Mouse (Mus musculus) forebrain, embryonic 12.5 days (tissue): Measurements from ENCODE around the gene Otog. TPM values are rescaled to one million over a fixed set of nuclear protein-coding genes. Genes with fewer than 3 reads are reported as not detected.

Experiments
- ATAC-seq: fragments of 200-750 bp; cut with Nextera tagmentation; 2 replicates; pipeline ENCODE4 v1.8.0; 2017; ENCODE audit warnings: moderate TSS enrichment; ENCODE audit not compliant: low FRiP score
- H3K27ac ChIP-seq: fragments of 300-500 bp; sonication (generic); 2 replicates; pipeline ENCODE4 v1.5.1; 2016; ENCODE audit warnings: mild to moderate bottlenecking
- H3K27me3 ChIP-seq: fragments of 300-500 bp; sonication (generic); 2 replicates; pipeline ENCODE4 v1.6.1; 2016; ENCODE audit warnings: mild to moderate bottlenecking
- H3K36me3 ChIP-seq: fragments of 300-500 bp; sonication (generic); replicated peaks from 2 replicates; pipeline ENCODE4 v1.6.1; 2016; ENCODE audit warnings: mild to moderate bottlenecking
- H3K4me1 ChIP-seq: fragments of 300-500 bp; sonication (generic); 2 replicates; pipeline ENCODE4 v1.6.1; 2016
- H3K4me2 ChIP-seq: fragments of 300-500 bp; sonication (generic); 2 replicates; pipeline ENCODE4 v1.6.1; 2016; ENCODE audit warnings: mild to moderate bottlenecking, moderate library complexity
- H3K4me3 ChIP-seq: fragments of 300-500 bp; sonication (generic); replicated peaks from 2 replicates; pipeline ENCODE4 v1.5.1; 2016; ENCODE audit warnings: mild to moderate bottlenecking
- H3K9ac ChIP-seq: fragments of 300-500 bp; sonication (generic); 2 replicates; pipeline ENCODE4 v1.6.1; 2016; ENCODE audit warnings: mild to moderate bottlenecking
- H3K9me3 ChIP-seq: fragments of 300-500 bp; sonication (generic); 2 replicates; pipeline ENCODE4 v1.6.1; 2016
- WGBS: fragments of 180-500 bp; shearing (Covaris S2); methylation state at CpG from one replicate; pipeline ENCODE4 v1.1.7; 2016; 5-methylcytosine and 5-hydroxymethylcytosine counted together
- polyA plus RNA-seq: library from polyadenylated mRNA; unstranded; fragments of >200 nt; fragmentation: Nextera tagmentation; extraction: Ambion mirVana; gene quantifications from 2 replicates; pipeline ENCODE4 v1.2.1, GENCODE M21; 2016

The Otog gene
- polyA plus RNA-seq, 1 experiment from 2014 or later: not detected

- H3K4me3 ChIP-seq: no peak overlapping the region
- H3K36me3 ChIP-seq: no peaks in the 10 kb centered on the region
- H3K4me1 ChIP-seq: no peaks in the 10 kb centered on the region
- no peak overlapping the region for H3K9ac ChIP-seq
- no peak for ATAC-seq
- no peak overlapping the region for H3K27ac ChIP-seq
- no peaks in the 10 kb centered on the region for H3K9me3 ChIP-seq
- H3K4me2 ChIP-seq: no peak overlapping the region
- 90% methylated on average over 12 of the region's 12 CpGs for WGBS
- H3K27me3 ChIP-seq: peaks cover 22% of the 10 kb centered on the region; the same call in 1 of the 2 replicates
These were observed 44.5 kb downstream of the Otog start for GRCm38 (mm10) chr7:46285161-46285839.

DNA sequence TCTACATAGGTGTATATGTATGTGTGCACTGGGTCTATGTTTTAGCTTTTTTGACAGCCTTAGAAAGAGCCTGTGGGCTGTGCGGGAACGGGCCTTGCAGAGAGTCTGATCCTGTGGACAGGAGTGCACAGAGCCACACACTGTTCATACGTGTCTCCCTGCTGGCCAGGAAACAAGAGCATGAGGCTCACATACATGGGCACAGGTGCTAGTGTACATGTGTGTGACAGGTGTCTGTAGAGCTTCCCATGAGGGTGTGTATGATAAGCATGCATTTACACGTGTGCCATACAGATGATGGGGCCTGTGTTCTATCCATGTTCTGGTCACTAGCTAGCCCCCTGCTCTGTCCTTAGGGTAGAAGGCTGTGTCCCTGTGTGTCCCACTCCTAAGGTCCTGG is 45.6 kb downstream of the Otog start:
- no peak for ATAC-seq
- Histone ChIP-seq H3K9me3 (no peaks in the 10 kb centered on the region), H3K9ac (no peak overlapping the region), H3K4me2 (no peak overlapping the region), H3K4me1 (no peaks in the 10 kb centered on the region), H3K27me3 (peaks cover 18% of the 10 kb centered on the region; the same call in 1 of the 2 replicates), H3K4me3 (no peak overlapping the region), H3K36me3 (no peaks in the 10 kb centered on the region), H3K27ac (no peak overlapping the region)
- 87% methylated on average over 4 of the region's 4 CpGs for WGBS

DNA sequence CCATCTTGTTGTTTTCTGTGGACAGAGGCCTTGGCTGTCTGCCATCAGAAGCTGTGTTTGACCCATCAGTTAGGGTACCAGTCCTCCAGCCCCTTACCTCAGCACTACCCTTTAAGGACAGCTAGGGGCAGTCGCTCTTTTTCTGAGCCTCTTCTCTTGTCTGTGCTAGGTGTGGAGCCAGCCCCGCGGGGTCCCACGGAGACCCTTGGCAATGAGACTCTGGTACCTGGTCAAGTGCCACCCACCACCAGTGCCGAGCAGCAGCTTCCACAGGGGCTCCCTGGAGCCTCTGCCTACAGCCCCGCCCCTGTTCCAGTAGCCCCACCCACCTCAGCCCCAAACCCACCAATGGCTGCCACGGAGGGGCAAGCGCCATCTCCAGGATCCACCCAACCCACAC is 46.3 kb downstream of the Otog start:
- Histone ChIP-seq H3K4me1 (no peaks in the 10 kb centered on the region), H3K4me2 (no peak overlapping the region), H3K27me3 (peaks cover 18% of the 10 kb centered on the region; the same call in 1 of the 2 replicates), H3K9me3 (no peaks in the 10 kb centered on the region), H3K9ac (no peak overlapping the region), H3K4me3 (no peak overlapping the region), H3K27ac (no peak overlapping the region), H3K36me3 (no peaks in the 10 kb centered on the region)
- 39% methylated on average over 8 of the region's 8 CpGs for WGBS
- no peak for ATAC-seq

- Histone ChIP-seq H3K4me2 (no peak overlapping the region), H3K27ac (0 out of 2 replicates have a peak overlapping the region, but pooled peaks have one; percentile 38), H3K9me3 (no peaks in the 10 kb centered on the region), H3K4me3 (no peak overlapping the region), H3K4me1 (peaks cover 9% of the 10 kb centered on the region), H3K27me3 (no peaks in the 10 kb centered on the region), H3K36me3 (no peaks in the 10 kb centered on the region), H3K9ac (no peak overlapping the region)
- 27% methylated on average over 6 of the region's 6 CpGs for WGBS
- ATAC-seq: no peak
These were observed 55.5 kb downstream of the Otog start for GRCm38 (mm10) chr7:46296330-46296729.

GRCm38 (mm10) chr7:46301031-46301632 is 60.3 kb downstream of the Otog start:
- 87% methylated on average over 12 of the region's 12 CpGs for WGBS
- Histone ChIP-seq H3K9ac (no peak overlapping the region), H3K36me3 (no peaks in the 10 kb centered on the region), H3K4me3 (no peak overlapping the region), H3K27ac (no peak overlapping the region), H3K4me1 (peaks cover 6% of the 10 kb centered on the region), H3K27me3 (no peaks in the 10 kb centered on the region), H3K4me2 (no peak overlapping the region), H3K9me3 (no peaks in the 10 kb centered on the region)
- no peak for ATAC-seq

DNA sequence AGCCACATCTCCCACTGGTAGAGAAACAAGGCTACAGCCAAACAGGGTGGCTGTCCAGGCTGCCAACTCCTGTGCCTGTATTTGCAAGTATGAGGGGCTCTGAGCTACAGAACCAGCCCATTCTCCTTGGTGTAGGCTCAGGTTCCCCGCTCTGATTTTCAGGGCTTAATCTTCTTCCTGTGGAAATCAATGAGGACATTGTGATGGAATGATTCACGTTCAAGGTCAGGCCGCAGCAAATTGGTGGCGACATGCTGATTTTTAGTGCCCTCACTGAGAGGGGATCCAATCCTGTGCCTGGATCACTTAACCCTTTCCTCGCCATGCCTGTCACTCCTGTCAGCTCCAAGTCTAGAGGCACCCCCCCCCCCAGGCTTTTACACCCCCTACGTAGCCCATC is 72.7 kb downstream of the Otog start:
- 31% methylated on average over 6 of the region's 6 CpGs for WGBS
- Histone ChIP-seq H3K4me3 (no peak overlapping the region), H3K27ac (no peak overlapping the region), H3K4me1 (peaks cover 11% of the 10 kb centered on the region), H3K9me3 (no peaks in the 10 kb centered on the region), H3K4me2 (no peak overlapping the region), H3K36me3 (no peaks in the 10 kb centered on the region), H3K27me3 (no peaks in the 10 kb centered on the region), H3K9ac (no peak overlapping the region)
- no peak for ATAC-seq

GRCm38 (mm10) chr7:46314220-46315009 is 73.6 kb downstream of the Otog start:
- Histone ChIP-seq H3K27me3 (no peaks in the 10 kb centered on the region), H3K9me3 (no peaks in the 10 kb centered on the region), H3K36me3 (no peaks in the 10 kb centered on the region), H3K4me2 (no peak overlapping the region), H3K4me3 (no peak overlapping the region), H3K9ac (no peak overlapping the region), H3K4me1 (peaks cover 11% of the 10 kb centered on the region), H3K27ac (no peak overlapping the region)
- WGBS: 33% methylated on average over 3 of the region's 6 CpGs
- ATAC-seq: no peak

DNA sequence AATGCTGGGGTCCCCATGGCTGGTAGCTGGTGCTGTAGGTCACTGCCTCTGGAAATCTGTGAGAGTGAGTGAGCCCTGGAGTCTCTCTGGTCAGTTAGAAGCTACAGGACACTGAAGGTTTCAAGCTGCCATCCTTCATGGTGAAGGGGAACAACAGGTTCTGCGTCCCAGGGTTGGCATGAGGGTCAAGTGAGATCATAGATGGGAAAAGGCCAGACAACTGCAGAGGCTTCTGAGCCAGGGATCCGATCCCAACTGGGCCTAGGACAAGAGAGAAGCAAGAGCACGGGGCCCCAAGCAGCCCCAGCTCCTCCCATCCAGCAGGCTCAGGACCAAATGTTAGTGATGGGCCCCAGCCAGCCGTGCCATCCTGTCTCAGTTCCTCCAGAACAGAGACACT is 74.9 kb downstream of the Otog start:
- H3K4me3 ChIP-seq: no peak overlapping the region
- no peaks in the 10 kb centered on the region for H3K9me3 ChIP-seq
- H3K27me3 ChIP-seq: no peaks in the 10 kb centered on the region
- no peak overlapping the region for H3K4me2 ChIP-seq
- H3K4me1 ChIP-seq: peaks cover 11% of the 10 kb centered on the region
- WGBS: 74% methylated on average over 4 of the region's 4 CpGs
- H3K36me3 ChIP-seq: no peaks in the 10 kb centered on the region
- H3K27ac ChIP-seq: no peak overlapping the region
- no peak for ATAC-seq
- H3K9ac ChIP-seq: no peak overlapping the region

DNA sequence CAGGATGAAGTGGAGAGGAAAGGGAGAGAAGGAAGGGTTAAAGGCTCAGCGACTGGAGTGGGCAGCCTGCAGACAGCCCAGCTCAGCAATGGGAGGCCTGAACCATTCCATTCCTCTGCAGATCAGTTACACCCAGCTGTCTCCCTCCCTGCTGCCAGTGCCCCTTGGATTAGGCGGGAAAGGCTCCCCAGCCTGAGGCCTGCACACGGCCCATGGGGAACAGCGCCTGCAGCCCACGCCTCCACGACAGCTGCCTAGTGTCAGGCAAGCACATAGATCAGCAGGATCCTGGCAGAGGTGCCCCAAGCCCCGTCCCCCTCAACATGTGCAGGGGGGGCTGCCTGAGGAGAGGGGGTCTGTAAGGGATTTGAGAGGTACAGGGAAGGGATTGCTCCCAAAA is 76.2 kb downstream of the Otog start:
- H3K9me3 ChIP-seq: no peaks in the 10 kb centered on the region
- no peak overlapping the region for H3K4me2 ChIP-seq
- no peaks in the 10 kb centered on the region for H3K36me3 ChIP-seq
- no peak overlapping the region for H3K4me3 ChIP-seq
- no peak overlapping the region for H3K27ac ChIP-seq
- no peaks in the 10 kb centered on the region for H3K27me3 ChIP-seq
- ATAC-seq: no peak
- 34% methylated on average over 7 of the region's 7 CpGs for WGBS
- peaks cover 11% of the 10 kb centered on the region for H3K4me1 ChIP-seq
- no peak overlapping the region for H3K9ac ChIP-seq

- 0 out of 2 replicates have a peak, but pooled peaks cover 1% of the 10 kb centered on the region for H3K27me3 ChIP-seq
- no peaks in the 10 kb centered on the region for H3K9me3 ChIP-seq
- no peak overlapping the region for H3K4me3 ChIP-seq
- no peak overlapping the region for H3K9ac ChIP-seq
- no peaks in the 10 kb centered on the region for H3K36me3 ChIP-seq
- 87% methylated on average over 3 of the region's 3 CpGs for WGBS
- peaks cover 7% of the 10 kb centered on the region for H3K4me1 ChIP-seq
- no peak for ATAC-seq
- no peak overlapping the region for H3K27ac ChIP-seq
- H3K4me2 ChIP-seq: no peak overlapping the region
These were observed 80.5 kb downstream of the Otog start for GRCm38 (mm10) chr7:46321242-46321641.

DNA sequence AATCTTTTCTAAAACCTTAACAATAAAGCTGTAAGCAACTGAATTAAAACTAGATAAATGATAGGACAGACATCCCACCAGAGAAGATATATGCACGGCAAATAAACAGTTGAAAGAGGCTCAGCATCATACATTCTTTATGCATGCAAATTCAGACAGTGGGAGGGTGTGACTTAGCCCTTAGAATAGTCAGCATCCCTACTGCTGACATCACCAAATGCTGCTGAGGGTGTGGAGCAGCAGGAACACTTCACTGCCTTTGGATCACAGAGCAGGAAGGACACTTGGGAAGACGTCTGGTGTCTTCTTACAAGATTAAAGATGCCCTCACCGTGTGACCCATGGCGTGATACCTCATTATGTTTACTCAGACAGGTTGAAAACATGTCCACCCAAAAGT is 87.1 kb downstream of the Otog start:
- Histone ChIP-seq H3K27ac (no peak overlapping the region), H3K9me3 (no peaks in the 10 kb centered on the region), H3K36me3 (no peaks in the 10 kb centered on the region), H3K4me3 (no peak overlapping the region), H3K4me1 (no peaks in the 10 kb centered on the region), H3K27me3 (0 out of 2 replicates have a peak, but pooled peaks cover 4% of the 10 kb centered on the region), H3K4me2 (no peak overlapping the region), H3K9ac (no peak overlapping the region)
- WGBS: 71% methylated on average over 4 of the region's 4 CpGs
- no peak for ATAC-seq

DNA sequence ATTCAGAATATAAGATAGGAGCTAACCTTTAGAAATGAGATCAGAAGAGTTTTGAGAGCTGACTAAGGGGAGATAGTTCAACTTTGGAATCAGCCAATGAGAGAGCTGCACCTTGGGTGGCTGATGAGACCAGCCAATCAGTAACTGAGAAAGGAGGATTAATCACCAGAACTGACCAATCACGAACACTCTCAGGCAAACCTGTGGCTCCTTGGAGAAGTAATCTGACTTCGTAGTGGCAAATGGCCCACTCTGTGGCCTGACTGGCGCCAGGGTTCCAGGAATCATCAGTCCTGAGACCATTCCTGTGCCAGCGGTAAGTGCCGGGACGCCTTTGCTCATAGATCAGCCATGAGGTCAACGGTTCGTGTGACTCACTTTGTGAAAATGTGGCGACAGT is 96.6 kb downstream of the Otog start:
- H3K9ac ChIP-seq: no peak overlapping the region
- no peaks in the 10 kb centered on the region for H3K36me3 ChIP-seq
- no peaks in the 10 kb centered on the region for H3K4me1 ChIP-seq
- no peak for ATAC-seq
- no peak overlapping the region for H3K27ac ChIP-seq
- no peak overlapping the region for H3K4me3 ChIP-seq
- H3K9me3 ChIP-seq: no peaks in the 10 kb centered on the region
- 90% methylated on average over 9 of the region's 9 CpGs for WGBS
- H3K4me2 ChIP-seq: no peak overlapping the region
- no peaks in the 10 kb centered on the region for H3K27me3 ChIP-seq
